Mouse (Mus musculus): ENCODE results near the gene Gon4l. TPM values are rescaled to one million over a fixed set of nuclear protein-coding genes. Genes with fewer than 3 reads are reported as not detected.
"Not testable (repeated sequence)": the region's sequence is repeated elsewhere in the genome, so short reads cannot be mapped to it uniquely, and the experiment has no call there.

Gon4l gene
- 10 to 100 TPM; 36.4 to 40.5 TPM for total RNA-seq (2021)
- long read RNA-seq, experiment 1, partial matches to known transcripts, result 6 of 10 reads
- long read RNA-seq, experiment 1, other reads (novel, unspliced or antisense), result 4 of 10 reads
- long read RNA-seq, experiment 2, partial matches to known transcripts, result 8 of 17 reads
- long read RNA-seq, experiment 2, other reads (novel, unspliced or antisense), result 9 of 17 reads

GRCm38 (mm10) chr3:88834951-88835491 lies at the start of gene Gon4l:
Gene Gon4l, plus strand, starts transcription at chr3:88835231.
- not testable (repeated sequence) for DNase-seq (ENCODE audit: low spot score in 2 of 2)

GRCm38 (mm10) chr3:88786323-88786722 lies 48.7 kb upstream of the Gon4l start:
- DNase-seq (ENCODE audit: low spot score in 2 of 2), result not testable (repeated sequence)

GRCm38 (mm10) chr3:88786805-88787204 lies 48.2 kb upstream of the Gon4l start:
- DNase-seq (ENCODE audit: low spot score in 2 of 2), result not testable (repeated sequence)

- not testable (repeated sequence) for DNase-seq (ENCODE audit: low spot score in 2 of 2)
Measured at GRCm38 (mm10) chr3:88788033-88788432, 47.0 kb upstream of the Gon4l start.

GRCm38 (mm10) chr3:88797507-88797906 lies 37.5 kb upstream of the Gon4l start:
- DNase-seq (ENCODE audit: low spot score in 2 of 2), result not testable (repeated sequence)

- no peak for DNase-seq (ENCODE audit: low spot score in 2 of 2)
Measured at GRCm38 (mm10) chr3:88803910-88804540, 31.0 kb upstream of the Gon4l start.

DNA sequence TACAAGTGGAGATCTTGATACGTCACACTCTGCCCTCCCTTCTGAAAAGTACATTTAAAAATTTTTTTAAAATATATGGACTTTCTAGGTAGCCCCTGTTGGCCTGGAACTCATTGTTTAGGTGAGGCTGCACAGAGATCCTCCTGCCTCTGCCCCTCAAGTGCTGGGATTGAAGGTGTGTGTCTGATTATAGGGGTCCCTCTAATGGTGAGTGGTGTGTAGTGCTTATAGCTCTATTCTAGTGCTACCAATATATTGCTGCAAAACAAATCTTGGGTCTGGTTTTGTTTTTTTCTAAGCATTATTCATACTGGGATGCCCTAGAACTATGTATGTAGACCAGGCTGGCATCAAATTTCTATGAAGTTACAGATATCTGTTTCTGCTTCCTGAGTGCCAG lies 9.3 kb upstream of the Gon4l start:
- no peak for DNase-seq (ENCODE audit: low spot score in 2 of 2)

DNA sequence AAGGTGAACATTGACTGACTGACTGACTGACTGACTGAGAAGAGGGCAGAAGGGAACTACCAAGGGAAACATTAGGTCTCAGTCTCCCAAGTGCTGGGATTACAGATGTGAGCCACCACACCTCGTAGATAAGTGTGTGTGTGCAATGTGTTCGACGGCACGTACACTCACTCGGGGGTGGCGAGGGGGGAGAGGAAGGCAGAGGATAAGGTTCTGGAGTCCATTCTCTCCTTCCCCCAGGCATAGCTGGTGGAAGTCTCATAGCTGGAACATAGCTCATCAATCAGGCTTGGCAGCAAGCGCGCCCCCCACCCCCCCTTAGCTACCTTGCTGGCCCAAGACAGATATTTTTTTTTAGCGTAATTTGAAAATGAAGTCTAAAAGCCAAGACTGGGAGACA lies 7.8 kb upstream of the Gon4l start:
- no peak for DNase-seq (ENCODE audit: low spot score in 2 of 2)

DNA sequence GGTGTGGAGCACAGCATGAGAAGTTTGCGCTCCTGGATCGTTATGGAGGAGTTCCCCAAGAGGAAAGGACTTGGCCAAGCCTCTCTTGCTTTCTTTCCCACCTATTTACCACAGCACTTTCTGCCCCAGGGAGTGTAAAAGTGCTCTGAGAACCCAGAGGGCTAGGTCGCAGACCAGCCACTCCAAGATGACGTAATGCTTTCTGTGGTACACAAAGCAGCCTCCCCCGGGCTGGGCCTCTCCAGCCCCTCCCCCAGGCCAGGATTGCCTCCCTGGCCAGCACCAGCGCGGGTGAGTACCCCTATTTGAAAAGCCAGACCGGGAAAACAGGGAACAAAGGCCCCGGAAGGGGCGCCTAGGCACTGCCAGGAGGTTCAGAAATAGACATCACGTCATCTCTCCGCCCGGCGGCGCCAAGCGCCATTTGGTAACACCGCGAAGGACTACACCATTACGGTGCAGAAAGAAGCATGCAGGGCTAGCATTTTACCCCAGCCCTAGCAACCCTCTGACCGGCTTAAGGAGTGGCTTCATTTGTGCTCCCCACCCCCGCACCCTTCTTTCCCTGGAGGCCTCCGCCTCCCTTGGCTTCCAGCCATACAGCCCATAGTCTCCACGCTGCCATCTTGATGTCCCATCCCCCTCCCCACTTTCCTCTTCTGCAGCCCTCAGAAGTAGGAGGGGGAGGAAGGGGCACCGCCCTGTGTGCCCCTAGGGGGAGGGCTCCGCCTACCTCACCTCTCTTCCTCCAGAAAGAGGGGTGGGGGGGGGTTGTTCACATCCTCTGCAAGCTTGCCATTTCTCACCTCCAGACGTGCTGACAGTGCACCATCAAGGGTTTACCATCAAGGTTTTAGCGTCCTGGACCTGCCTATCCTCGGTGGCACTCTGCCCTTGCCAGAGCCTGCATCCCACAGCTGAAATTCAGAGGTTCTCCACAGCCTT lies 3.6 kb upstream of the Gon4l start:
- peak; percentile 15 to 44 for DNase-seq (ENCODE audit: low spot score in 2 of 2)

- peak in 1 of 2 experiments; percentile 8 for DNase-seq (ENCODE audit: low spot score in 2 of 2)
Measured at GRCm38 (mm10) chr3:88832388-88832787, 2.6 kb upstream of the Gon4l start.

GRCm38 (mm10) chr3:88849172-88849571 lies 14.1 kb downstream of the Gon4l start:
- no peak for DNase-seq (ENCODE audit: low spot score in 2 of 2)

DNA sequence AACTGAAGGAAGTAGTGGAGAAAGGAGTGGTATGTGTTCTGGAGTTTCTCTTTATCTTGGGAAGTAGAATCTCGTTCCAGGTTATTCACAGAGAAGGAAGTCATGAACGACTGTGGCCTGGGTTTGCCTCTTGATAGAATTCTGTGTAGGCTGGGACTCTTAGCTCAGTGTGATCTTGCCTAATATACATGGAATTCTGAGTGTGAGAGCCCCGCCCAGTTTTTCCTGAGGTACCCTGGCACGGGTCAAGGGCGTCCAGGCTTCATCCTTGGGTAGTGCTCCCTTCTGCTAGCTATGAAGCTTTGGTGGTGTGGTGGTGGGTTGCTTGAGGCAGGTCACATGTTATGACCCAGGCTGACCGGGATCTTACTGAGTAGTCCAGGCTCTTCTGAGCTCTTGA lies 20.8 kb downstream of the Gon4l start:
- no peak for DNase-seq (ENCODE audit: low spot score in 2 of 2)

GRCm38 (mm10) chr3:88862129-88862528 lies 27.1 kb downstream of the Gon4l start:
- no peak for DNase-seq (ENCODE audit: low spot score in 2 of 2)

GRCm38 (mm10) chr3:88866735-88867134 lies 31.7 kb downstream of the Gon4l start:
- DNase-seq (ENCODE audit: low spot score in 2 of 2), result not testable (repeated sequence)

DNA sequence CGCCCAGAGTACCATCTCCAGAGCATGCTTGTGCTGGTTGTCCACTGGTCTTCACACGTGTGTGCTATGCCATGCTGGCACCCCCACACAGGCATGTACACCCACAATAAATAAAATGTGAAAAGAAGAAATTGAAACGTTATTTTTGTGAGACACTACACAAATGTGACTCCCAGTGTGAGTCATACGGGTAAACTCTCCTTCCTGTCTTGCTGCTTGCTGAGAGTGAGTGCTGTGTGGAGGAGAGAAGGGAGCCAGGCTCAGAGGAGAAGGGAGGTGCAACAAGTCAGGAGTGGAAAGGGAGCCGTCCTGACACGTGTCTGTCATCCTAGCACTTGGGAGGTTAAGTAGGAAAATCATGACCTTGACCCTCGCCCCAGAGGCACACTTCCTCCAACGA lies 32.1 kb downstream of the Gon4l start:
- DNase-seq (ENCODE audit: low spot score in 2 of 2), result not testable (repeated sequence)

DNA sequence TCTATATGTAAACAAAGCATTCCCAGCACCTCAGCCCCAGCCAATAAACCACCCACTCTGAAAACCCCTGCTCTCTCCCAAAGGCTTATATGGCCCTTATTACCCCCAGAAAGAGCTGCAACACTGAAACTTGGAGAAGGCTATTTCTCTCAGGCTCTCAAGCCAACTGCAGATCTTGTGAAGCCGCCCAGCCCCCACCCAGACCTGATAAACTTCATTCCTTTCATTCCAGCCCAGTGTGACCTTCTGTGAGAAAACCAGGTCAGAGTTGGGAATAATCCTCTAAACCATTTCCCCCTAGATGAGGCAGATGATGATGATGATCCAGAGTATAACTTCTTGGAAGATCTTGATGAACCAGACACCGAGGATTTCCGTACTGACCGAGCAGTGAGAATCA lies 33.4 kb downstream of the Gon4l start:
- DNase-seq (ENCODE audit: low spot score in 2 of 2), result not testable (repeated sequence)

DNA sequence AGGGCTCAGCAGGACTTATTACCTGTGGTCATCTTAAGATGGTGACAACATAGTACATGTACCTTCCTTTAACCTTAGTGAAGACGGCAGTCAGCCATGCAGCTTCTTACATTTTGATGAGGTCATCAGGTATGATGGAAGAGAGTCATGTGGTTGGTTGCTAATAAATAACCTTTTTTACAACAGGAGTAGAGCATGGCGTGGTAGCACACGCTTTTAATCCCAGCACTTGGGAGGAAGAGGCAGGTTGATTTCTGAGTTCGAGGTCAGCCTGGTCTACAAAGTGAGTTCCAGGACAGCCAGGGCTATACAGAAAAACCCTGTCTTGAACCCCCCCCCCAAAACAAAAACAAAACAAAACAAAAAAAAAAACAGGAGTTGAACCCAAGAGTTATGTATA lies 47.5 kb downstream of the Gon4l start:
- DNase-seq (ENCODE audit: low spot score in 2 of 2), result not testable (repeated sequence)

DNA sequence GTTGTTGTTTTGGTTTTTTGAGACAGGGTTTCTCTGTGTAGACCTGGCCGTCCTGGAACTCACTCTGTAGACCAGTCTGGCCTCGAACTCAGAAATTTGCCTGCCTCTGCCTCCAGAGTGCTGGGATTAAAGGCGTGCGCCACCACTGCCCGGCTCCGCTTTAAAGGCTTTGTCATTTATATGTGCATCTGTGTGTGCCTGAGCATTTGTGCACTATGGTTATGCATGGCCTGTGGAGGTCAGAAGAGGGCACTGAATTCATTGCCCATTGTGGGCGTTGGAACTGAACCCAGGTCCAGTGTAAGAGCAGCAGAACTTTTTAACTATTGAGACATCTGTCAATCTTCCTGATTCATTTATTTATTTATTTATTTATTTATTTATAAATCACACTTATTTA lies 58.0 kb downstream of the Gon4l start:
- not testable (repeated sequence) for DNase-seq (ENCODE audit: low spot score in 2 of 2)

GRCm38 (mm10) chr3:88904803-88905202 lies 69.8 kb downstream of the Gon4l start:
- DNase-seq (ENCODE audit: low spot score in 2 of 2), result no peak

GRCm38 (mm10) chr3:88905209-88905608 lies 70.2 kb downstream of the Gon4l start:
- DNase-seq (ENCODE audit: low spot score in 2 of 2), result no peak

GRCm38 (mm10) chr3:88905741-88906140 lies 70.7 kb downstream of the Gon4l start:
- DNase-seq (ENCODE audit: low spot score in 2 of 2), result no peak

Data from adrenal gland, postnatal 4 days (tissue).